Mouse (Mus musculus) frontal cortex, adult (tissue): ENCODE results near the gene Aven.

ENCODE experiments used
- ATAC-seq: cut with Nextera tagmentation; 2 replicates; pipeline ENCODE4 v1.9.2; 2017; ENCODE audit warnings: mild to moderate bottlenecking, moderate library complexity, mixed read lengths; ENCODE audit not compliant: low TSS enrichment

The Aven gene

GRCm38 (mm10) chr2:112556527-112556926 lies 63.8 kb downstream of the Aven start:
- no peak for ATAC-seq

DNA sequence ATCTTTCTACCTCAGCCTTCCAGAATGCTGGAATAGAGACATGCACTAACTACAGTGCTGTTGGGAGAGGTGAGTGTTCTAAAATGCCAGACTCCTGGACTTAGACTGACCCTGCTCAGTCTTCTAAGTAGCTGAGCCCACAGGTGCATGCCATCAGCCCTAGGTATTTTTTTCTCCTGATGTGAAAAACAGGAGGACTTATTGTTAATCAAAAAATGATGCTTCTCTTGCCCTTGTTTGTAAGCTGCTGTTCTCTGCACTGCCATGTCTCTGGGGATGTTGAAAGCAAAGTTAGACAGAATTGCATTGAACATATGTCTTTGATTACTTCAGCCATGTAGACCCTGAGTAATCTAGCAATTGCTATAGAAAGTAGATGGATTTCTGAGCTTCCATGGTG lies 64.7 kb downstream of the Aven start:
- no peak for ATAC-seq

- no peak for ATAC-seq
These were observed 68.8 kb downstream of the Aven start for GRCm38 (mm10) chr2:112561549-112561948.

DNA sequence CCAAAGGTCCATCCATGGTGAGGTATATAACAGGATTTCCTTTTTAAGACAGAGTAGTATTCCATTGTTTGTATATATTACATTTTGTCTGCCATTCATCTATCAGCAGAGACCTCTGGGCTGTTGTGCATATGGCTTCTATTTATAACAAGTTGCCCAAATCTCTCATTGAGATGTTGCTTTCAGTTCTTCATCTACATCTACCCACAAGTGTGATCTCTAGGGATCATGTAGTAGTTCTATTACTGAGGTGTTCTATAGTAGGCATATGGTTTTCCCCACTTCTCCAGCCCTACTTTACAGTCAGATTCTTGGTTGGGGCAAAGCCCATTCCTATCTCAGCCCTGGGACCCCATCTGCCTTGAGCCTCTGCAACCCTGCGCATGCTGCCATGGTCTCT lies 72.3 kb downstream of the Aven start:
- no peak for ATAC-seq

DNA sequence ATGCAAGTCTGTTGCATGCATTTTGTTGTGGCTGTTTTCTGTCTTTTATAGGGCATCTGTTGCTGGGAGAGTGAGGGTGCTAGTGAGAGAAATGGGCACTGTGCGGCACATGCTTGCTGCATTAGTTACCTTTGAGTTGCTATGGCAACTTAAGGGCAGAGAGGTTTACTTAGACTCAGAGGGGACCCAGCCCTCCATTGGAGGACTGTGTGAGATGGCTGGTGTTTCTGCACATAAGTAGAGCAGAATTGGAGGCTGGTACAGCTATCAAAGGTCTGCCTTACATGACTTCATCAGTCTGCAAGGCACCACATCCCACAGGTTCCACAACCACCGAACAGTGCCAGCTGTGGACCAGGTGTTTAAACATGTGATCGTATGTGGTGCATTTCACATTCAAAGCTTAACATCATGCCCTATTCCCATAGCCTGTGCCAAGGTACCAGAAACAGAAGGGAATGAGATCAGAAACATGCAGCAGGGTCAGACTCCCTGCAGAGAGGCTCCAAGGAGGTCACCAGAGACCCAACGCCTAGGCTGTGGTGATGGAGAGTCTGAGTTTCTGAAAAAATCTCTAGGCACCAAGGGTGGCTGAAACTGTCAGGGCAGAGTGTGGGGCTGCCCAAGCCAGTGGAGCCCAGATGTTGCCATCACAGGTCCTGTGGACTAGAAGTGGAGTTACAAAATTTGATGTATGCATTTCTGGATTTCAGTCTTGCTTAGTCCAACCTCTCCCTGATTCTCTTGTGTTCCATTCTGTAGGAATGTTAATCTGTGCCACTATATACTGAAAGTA lies 73.7 kb downstream of the Aven start:
- ATAC-seq: no peak

DNA sequence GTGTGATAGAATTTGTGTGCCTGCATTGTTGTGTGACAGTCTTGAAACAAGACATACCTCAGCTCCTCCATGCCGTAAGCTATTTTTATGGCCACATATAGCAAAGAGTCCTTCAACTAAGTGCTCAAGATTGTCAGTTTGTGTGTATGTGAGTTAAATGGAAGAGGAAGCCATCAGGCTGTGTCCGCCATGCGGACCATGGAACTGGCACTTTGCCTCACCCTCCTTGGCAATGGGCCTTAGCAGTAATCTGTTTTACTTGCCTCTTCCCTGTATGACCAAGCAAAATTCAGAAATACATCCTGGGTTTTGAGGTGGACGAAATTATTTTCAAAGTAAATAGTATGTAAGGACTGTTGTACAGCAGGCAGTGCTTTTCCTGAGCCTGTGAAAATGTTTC lies 75.0 kb downstream of the Aven start:
- no peak for ATAC-seq

- peak; percentile 84 for ATAC-seq
These were observed 98.2 kb downstream of the Aven start for GRCm38 (mm10) chr2:112590985-112591384.

DNA sequence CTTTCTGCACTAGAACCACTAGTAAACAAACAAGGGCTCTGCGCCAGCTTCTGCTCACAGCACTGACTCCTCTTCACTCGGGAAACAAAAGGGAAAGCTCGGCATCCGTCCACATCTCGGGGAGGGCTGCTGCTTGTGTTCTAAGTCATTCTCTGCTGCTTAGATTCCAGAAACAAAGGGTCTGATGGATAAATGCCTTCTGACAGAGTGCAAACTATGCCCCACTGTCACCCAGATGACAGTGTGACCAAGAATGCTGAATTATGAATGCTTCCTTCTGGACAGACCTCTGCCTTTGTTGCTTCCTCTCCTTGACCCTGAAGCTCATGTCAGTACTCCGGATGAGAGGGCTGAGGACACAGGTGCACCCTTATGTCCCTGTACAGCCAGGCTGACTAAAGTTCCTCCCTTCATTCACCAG lies 98.7 kb downstream of the Aven start:
- ATAC-seq: peak; percentile 86

GRCm38 (mm10) chr2:112593322-112593721 lies 100.6 kb downstream of the Aven start:
- no peak for ATAC-seq

GRCm38 (mm10) chr2:112593781-112594180 lies 101.0 kb downstream of the Aven start:
- no peak for ATAC-seq

GRCm38 (mm10) chr2:112595807-112596206 lies 103.0 kb downstream of the Aven start:
- no peak for ATAC-seq

DNA sequence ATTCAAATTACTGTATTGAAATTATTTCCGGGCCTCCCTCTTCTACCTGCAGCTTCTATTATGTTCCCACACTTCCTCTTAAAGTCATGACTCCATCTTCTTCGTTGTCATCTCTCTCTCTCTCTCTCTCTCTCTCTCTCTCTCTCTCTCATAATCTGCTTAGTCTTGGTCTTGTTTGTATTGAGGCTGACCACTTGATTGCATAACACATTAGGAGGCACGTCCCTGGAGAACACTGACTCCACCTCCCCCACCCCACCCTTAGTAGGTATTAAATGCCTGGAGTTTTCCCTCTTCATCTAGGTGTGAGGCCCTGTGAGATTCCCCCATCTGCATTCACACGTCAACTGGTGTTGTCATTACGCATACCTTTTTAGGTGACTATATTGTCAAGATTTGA lies 103.7 kb downstream of the Aven start:
- ATAC-seq: no peak

DNA sequence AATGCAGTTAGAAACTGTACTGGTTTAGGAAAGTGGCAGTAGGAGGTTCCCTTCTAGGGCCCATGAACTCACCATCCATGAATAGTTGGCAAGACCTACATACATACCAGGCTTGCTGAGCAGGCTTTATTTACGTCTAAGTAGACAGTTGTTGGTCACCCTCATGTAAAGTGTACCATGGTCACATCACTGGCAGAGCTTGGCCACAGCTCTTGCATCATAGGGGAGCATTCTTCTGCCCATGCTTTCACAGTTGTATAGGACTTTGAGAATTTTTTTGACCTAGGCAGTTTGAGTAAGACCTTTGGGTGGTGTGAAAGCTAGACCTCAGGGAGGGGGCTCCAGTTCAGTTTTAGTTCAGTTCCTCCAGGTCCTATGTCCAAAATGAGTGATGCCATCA lies 104.3 kb downstream of the Aven start:
- ATAC-seq: no peak

GRCm38 (mm10) chr2:112600222-112600621 lies 107.5 kb downstream of the Aven start:
- ATAC-seq: 0 out of 2 replicates have a peak, but pooled peaks have one; percentile 39

GRCm38 (mm10) chr2:112602487-112602886 lies 109.7 kb downstream of the Aven start:
- peak; percentile 73 for ATAC-seq

GRCm38 (mm10) chr2:112606536-112606935 lies 113.8 kb downstream of the Aven start:
- no peak for ATAC-seq

DNA sequence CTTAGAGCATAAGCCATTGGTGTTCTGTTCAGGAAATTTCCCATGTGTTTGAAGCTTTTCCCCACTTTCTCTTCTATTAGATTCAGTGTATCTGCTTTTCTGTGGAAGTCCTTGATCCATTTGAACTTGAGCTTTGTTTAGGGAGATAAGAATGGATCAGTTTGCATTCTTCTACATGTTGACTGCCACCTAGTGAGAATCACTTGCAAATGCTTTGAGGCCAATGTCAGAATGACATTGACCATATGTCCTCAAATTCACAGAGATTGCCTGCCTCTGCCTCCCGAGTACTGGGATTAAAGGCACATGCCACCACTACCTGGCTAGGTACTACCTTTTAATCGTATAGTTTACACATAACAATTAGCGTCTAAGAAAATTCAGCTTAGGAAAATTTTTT lies 119.9 kb downstream of the Aven start:
- ATAC-seq: no peak

- peak; percentile 23; the same call in 1 of the 2 replicates for ATAC-seq
These were observed 121.6 kb downstream of the Aven start for GRCm38 (mm10) chr2:112614375-112614774.

- ATAC-seq: no peak
These were observed 124.4 kb downstream of the Aven start for GRCm38 (mm10) chr2:112617206-112617605.

DNA sequence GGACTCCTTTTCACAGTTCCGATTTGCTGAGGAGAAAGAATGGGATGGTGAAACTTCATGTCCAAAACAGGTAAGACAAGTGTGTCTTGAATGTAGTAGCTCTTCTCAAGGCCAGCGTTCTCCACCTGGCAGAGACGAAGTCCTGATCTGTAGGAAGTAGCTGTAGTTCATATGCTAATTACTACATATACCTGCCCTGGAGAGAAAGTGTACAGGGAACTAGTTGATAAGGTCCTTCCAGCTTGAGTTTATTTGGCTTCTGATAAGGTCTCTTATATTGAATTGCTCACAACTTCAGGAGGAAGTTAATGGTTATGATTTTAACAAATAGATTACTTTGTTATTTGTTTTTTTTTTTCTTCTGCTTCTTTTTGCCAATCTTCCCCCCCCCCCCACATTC lies 132.4 kb downstream of the Aven start:
- ATAC-seq: no peak

DNA sequence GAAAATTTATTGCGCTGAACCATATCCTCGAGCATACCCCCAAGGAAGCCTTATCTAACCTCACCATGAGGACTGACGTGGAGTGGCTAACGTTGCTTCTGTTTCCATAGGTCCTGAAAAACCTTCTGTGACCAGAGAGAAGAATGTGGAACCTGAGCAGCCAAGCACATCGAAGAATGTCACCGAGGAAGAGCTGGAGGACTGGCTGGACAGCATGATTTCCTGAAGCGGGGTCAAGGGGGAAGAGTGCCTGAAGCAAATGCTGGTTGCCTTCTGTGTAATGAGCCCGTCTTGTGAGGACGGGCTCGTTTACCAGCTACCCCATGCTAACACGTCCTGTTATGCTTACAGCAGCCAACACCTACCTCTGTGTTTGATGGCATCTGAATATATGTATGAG lies 137.9 kb downstream of the Aven start:
- no peak for ATAC-seq

- ATAC-seq: peak; percentile 92
These were observed 139.8 kb downstream of the Aven start for GRCm38 (mm10) chr2:112632536-112632935.

DNA sequence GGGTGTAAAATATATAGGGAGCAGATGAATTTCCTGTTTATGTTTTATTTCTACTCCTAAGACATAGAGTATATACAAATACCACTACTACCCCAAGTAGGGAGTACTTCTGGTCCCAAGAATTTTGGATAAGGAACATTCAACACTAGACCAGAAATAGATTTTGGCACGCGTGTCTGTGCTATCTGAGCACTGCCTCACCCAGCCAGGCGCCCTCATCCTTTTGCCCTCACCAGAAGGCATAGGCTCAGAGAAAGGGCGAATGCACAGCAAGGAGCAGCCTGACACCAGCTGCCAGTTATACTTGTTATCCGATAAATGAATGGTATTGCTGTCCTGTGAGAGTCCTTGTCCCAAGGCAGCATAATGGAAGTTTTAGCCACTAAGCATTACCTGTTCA lies 144.4 kb downstream of the Aven start:
- ATAC-seq: peak; percentile 21; the same call in 1 of the 2 replicates

DNA sequence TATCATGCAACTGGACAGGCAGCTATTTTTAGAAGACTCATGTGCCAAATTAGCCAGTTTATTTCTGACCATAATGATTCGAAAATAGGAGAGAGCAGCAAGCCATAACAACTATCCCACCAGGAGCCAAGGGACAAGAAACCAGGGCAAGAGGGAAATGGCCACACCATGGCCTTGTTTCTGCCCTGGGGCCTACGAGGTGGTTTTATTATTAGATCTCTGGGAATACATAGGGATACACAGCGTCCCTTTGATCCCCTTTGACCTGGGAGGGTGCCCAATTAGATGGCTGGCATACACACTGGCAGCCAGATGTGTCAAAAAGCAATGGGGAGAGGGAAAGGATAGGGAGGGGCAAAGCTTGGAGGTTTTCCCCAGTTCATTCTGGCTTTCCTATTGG lies 161.1 kb downstream of the Aven start:
- ATAC-seq: no peak
